In the genomic region with DNA sequence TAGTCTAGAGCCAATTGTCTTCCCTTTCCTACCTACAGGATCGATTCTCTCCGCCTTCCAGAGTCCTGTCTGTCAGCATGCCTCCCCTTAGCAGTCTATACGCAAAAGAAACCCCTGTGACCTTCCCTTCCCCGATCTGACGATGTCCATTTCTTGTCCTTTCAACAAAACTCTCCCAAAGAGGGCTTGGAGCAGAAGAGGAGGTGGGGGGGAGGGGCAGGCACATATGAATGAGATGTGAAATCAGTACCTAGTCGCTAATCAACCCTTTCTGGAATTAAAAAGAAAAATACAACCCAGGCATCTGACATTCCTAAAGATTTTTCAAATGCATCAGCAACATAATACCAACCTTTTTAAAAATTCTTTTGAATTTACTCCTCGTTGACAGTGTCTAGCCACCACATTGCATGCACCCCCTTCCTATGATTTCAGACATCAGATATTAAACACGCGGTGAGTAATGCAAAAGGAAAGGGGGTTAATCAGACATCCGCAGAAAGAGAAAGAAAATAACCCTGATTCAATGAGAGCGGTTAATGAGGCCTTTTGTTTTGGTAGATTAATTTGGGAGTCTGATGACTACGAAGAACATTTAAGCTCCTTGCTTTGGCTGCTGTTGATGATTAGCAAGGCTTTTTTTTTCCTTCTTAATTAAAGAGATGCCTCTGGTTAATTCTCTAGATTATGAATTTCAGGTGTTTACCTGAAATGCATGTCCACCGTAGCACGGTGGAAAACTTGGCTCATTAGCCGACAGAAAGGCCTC, we compare ENCODE assay signal across 16 mouse cellular contexts. TPM values are rescaled to one million over a fixed set of nuclear protein-coding genes. Genes with fewer than 3 reads are reported as not detected.
DNase-seq lines count a peak whose midpoint lies in the region; ATAC-seq and TF ChIP-seq lines count a peak whose summit lies in the region.
"Had no signal": no experiment of that assay in that cellular context is flagged by ENCODE, and none has a peak within 500 bp of the region (broad histone marks: within the 10 kb centered on the region; RNA-seq: fewer than 3 reads in every experiment).

No protein-coding gene starts in this region.

- H3K9me3 ChIP-seq in midbrain, embryonic 10.5 days (replicated peaks) = no peaks in the 10 kb centered on the region
- H3K9me3 ChIP-seq in midbrain, postnatal 0 days (ENCODE audit: low read length) = no peaks in the 10 kb centered on the region
- H3K9me3 ChIP-seq in forebrain, embryonic 10.5 days = no peaks in the 10 kb centered on the region
- no peaks in the 10 kb centered on the region for H3K9me3 ChIP-seq in midbrain, embryonic 11.5 days (ENCODE audit: control insufficient read depth, low read length)
- H3K9me3 ChIP-seq: limb, embryonic 12.5 days; stomach, embryonic 15.5 days had no signal

- peaks cover 42% of the 10 kb centered on the region for H3K4me1 ChIP-seq in midbrain, embryonic 10.5 days
- H3K4me1 ChIP-seq in midbrain, postnatal 0 days (ENCODE audit: insufficient read depth, low read length) = no peaks in the 10 kb centered on the region
- peaks cover 45% of the 10 kb centered on the region for H3K4me1 ChIP-seq in forebrain, embryonic 10.5 days
- H3K4me1 ChIP-seq in midbrain, embryonic 11.5 days (ENCODE audit: control insufficient read depth, insufficient read depth, low read length) = peaks cover 22% of the 10 kb centered on the region
- H3K4me1 ChIP-seq: stomach, embryonic 15.5 days had no signal

- ATAC-seq in midbrain, postnatal 0 days (ENCODE audit: low FRiP score) = no peak
- ATAC-seq in midbrain, embryonic 11.5 days (ENCODE audit: low FRiP score) = 0 out of 2 replicates have a peak, but pooled peaks have one; percentile 8
- ATAC-seq: CD4-positive, CD25-positive, alpha-beta regulatory T cell, adult 4 months had no signal

- no peak overlapping the region for H3K4me3 ChIP-seq in midbrain, embryonic 10.5 days
- no peak overlapping the region for H3K4me3 ChIP-seq in midbrain, postnatal 0 days (ENCODE audit: low read depth, low read length)
- no peak overlapping the region for H3K4me3 ChIP-seq in forebrain, embryonic 10.5 days
- no peak overlapping the region for H3K4me3 ChIP-seq in midbrain, embryonic 11.5 days (ENCODE audit: low read depth, low read length)
- H3K4me3 ChIP-seq: limb, embryonic 12.5 days; stomach, embryonic 15.5 days had no signal

- H3K27me3 ChIP-seq in midbrain, embryonic 10.5 days (ENCODE audit: low read depth, poor library complexity, severe bottlenecking) = no peaks in the 10 kb centered on the region
- H3K27me3 ChIP-seq in midbrain, postnatal 0 days (ENCODE audit: insufficient read depth, low read length) = no peaks in the 10 kb centered on the region
- H3K27me3 ChIP-seq in forebrain, embryonic 10.5 days (ENCODE audit: poor library complexity, severe bottlenecking) = no peaks in the 10 kb centered on the region; the same call in 1 of the 2 replicates
- H3K27me3 ChIP-seq in midbrain, embryonic 11.5 days (ENCODE audit: control insufficient read depth, insufficient read depth, low read length) = no peaks in the 10 kb centered on the region
- H3K27me3 ChIP-seq: limb, embryonic 12.5 days; stomach, embryonic 15.5 days had no signal

- H3K36me3 ChIP-seq in midbrain, embryonic 10.5 days = peaks cover 10% of the 10 kb centered on the region
- H3K36me3 ChIP-seq in midbrain, postnatal 0 days (ENCODE audit: insufficient read depth, low read length) = no peaks in the 10 kb centered on the region
- H3K36me3 ChIP-seq in forebrain, embryonic 10.5 days (replicated peaks) = peaks cover 16% of the 10 kb centered on the region
- no peaks in the 10 kb centered on the region for H3K36me3 ChIP-seq in midbrain, embryonic 11.5 days (ENCODE audit: control insufficient read depth, insufficient read depth, low read length)
- H3K36me3 ChIP-seq: stomach, embryonic 15.5 days had no signal

- TF ChIP-seq CTCF in midbrain, postnatal 0 days (IDR thresholded peaks at IDR 0.05) = no peak

- WGBS in midbrain, embryonic 10.5 days = 20% methylated on average over 15 of the region's 15 CpGs
- WGBS in midbrain, postnatal 0 days = 26% methylated on average over 15 of the region's 15 CpGs
- WGBS in forebrain, embryonic 10.5 days = 16% methylated on average over 15 of the region's 15 CpGs
- 18% methylated on average over 15 of the region's 15 CpGs for WGBS in midbrain, embryonic 11.5 days

- H3K27ac ChIP-seq in midbrain, embryonic 10.5 days (replicated peaks) = peak overlapping the region; percentile 55; the same call in 1 of the 2 replicates
- H3K27ac ChIP-seq in midbrain, postnatal 0 days (ENCODE audit: low read depth, low read length) = no peak overlapping the region
- 0 out of 2 replicates have a peak overlapping the region, but pooled peaks have one; percentile 30 for H3K27ac ChIP-seq in forebrain, embryonic 10.5 days
- no peak overlapping the region for H3K27ac ChIP-seq in midbrain, embryonic 11.5 days (ENCODE audit: low read depth, low read length)
- H3K27ac ChIP-seq: limb, embryonic 12.5 days; stomach, embryonic 15.5 days had no signal

- DNase-seq in midbrain, embryonic 10.5 days (ENCODE audit: low spot score) = no peak
- DNase-seq in midbrain, postnatal 0 days (ENCODE audit: low spot score) = no peak
- no peak for DNase-seq in forebrain, embryonic 10.5 days (ENCODE audit: extremely low spot score, low spot score)
- no peak for DNase-seq in midbrain, embryonic 11.5 days (ENCODE audit: low spot score, missing footprints)
- peak; percentile 88 for DNase-seq in retina, postnatal 1 day
- DNase-seq in T-cell, adult 2 months (ENCODE audit: low spot score) = no peak
- no peak for DNase-seq in thymus, postnatal 4 days
- DNase-seq in left cerebral cortex, adult 18-20 months (ENCODE audit: low spot score in 2 of 2) = no peak
- DNase-seq: adrenal gland, adult 8-10 months; cerebellum, adult 9-10 months; kidney, adult 8-10 months; lung, postnatal 36 days; thymus, postnatal 25 days had no signal

- H3K4me2 ChIP-seq in midbrain, postnatal 0 days (ENCODE audit: low read depth, low read length, poor library complexity, severe bottlenecking) = no peak overlapping the region
- no peak overlapping the region for H3K4me2 ChIP-seq in midbrain, embryonic 11.5 days
- H3K4me2 ChIP-seq: limb, embryonic 12.5 days; stomach, embryonic 15.5 days had no signal

- no peak overlapping the region for H3K9ac ChIP-seq in midbrain, postnatal 0 days (replicated peaks; ENCODE audit: low read length, poor library complexity, severe bottlenecking)
- no peak overlapping the region for H3K9ac ChIP-seq in midbrain, embryonic 11.5 days (ENCODE audit: low read length)
- H3K9ac ChIP-seq: limb, embryonic 12.5 days; stomach, embryonic 15.5 days had no signal

RNA-seq across cellular contexts. Expression of a gene that starts 43.6 kb away (rescaled TPM):
- 42.9 and 47.4 TPM in 2 replicates for polyA plus RNA-seq in midbrain, embryonic 10.5 days (2016; fragmentation: Nextera tagmentation; extraction: Ambion mirVana)
- 2.4 and 4.0 TPM in 2 replicates for total RNA-seq in midbrain, postnatal 0 days (2014; rRNA removed)
- polyA plus RNA-seq in midbrain, postnatal 0 days (2015; fragmentation: Nextera tagmentation; extraction: Ambion mirVana) = 2.1 and 2.7 TPM in 2 replicates
- polyA plus RNA-seq in forebrain, embryonic 10.5 days (2016; fragmentation: Nextera tagmentation; extraction: Ambion mirVana) = 52.5 and 54.3 TPM in 2 replicates
- polyA plus RNA-seq in midbrain, embryonic 11.5 days (2014; fragmentation: Nextera tagmentation; extraction: Ambion mirVana) = 34.7 and 42.7 TPM in 2 replicates
- total RNA-seq in left cerebral cortex, adult 18-20 months (2021) = 1 to 10 TPM; 2.2 to 2.9 TPM

Comparison
In these comparisons a context has a peak if more than half of its experiments do, and no peak if none do; other contexts are left out.
1. H3K27ac ChIP-seq: peak in midbrain, embryonic 10.5 days (single experiment) and forebrain, embryonic 10.5 days (single experiment); none in midbrain, postnatal 0 days (single experiment) and midbrain, embryonic 11.5 days (single experiment).